Mouse (Mus musculus): ENCODE results near the gene Aatf. TPM values are rescaled to one million over a fixed set of nuclear protein-coding genes. Genes with fewer than 3 reads are reported as not detected.

The Aatf gene
- polyA plus RNA-seq, 1 experiment from 2014 or later, result 47.0 TPM

GRCm38 (mm10) chr11:84526976-84527860 lies 13.9 kb upstream of the Aatf start:
- no peak overlapping the region for H3K27ac ChIP-seq
- H3K9me3 ChIP-seq, result no peaks in the 10 kb centered on the region
- no peak overlapping the region for H3K4me3 ChIP-seq
- no peaks in the 10 kb centered on the region for H3K36me3 ChIP-seq
- no peak overlapping the region for H3K4me2 ChIP-seq
- WGBS, result 5% methylated on average over 29 of the region's 29 CpGs
- H3K27me3 ChIP-seq, result peaks cover 100% of the 10 kb centered on the region
- peaks cover 42% of the 10 kb centered on the region for H3K4me1 ChIP-seq
- no peak for ATAC-seq (ENCODE audit: borderline replicate concordance, extremely low read depth, low FRiP score, low TSS enrichment)
- no peak overlapping the region for H3K9ac ChIP-seq

GRCm38 (mm10) chr11:84526451-84526850 lies 13.1 kb upstream of the Aatf start:
- Histone ChIP-seq H3K4me3 (peak overlapping the region; percentile 43; the same call in 1 of the 2 replicates), H3K9ac (no peak overlapping the region), H3K4me1 (peaks cover 45% of the 10 kb centered on the region), H3K36me3 (no peaks in the 10 kb centered on the region), H3K27ac (no peak overlapping the region), H3K9me3 (no peaks in the 10 kb centered on the region), H3K4me2 (peak overlapping the region; percentile 83), H3K27me3 (peaks cover 100% of the 10 kb centered on the region)
- 2% methylated on average over 10 of the region's 10 CpGs for WGBS
- no peak for ATAC-seq (ENCODE audit: borderline replicate concordance, extremely low read depth, low FRiP score, low TSS enrichment)

- H3K9ac ChIP-seq, result no peak within 1 kb of the TSS
- WGBS, result under 1% methylated on average over 64 of the region's 64 CpGs
These were observed 12.3 kb upstream of the Aatf start, which contains the start of gene Lhx1 for GRCm38 (mm10) chr11:84525421-84526274. Lhx1 (minus strand) TSS chr11:84525535.

GRCm38 (mm10) chr11:84524511-84525270 lies 11.4 kb upstream of the Aatf start:
- H3K27ac ChIP-seq, result no peak overlapping the region
- peak overlapping the region; percentile 83 for H3K4me2 ChIP-seq
- no peaks in the 10 kb centered on the region for H3K9me3 ChIP-seq
- peak; percentile 56; the same call in 1 of the 2 replicates for ATAC-seq (ENCODE audit: borderline replicate concordance, extremely low read depth, low FRiP score, low TSS enrichment)
- under 1% methylated on average over 48 of the region's 48 CpGs for WGBS
- peaks cover 100% of the 10 kb centered on the region for H3K27me3 ChIP-seq
- H3K36me3 ChIP-seq, result no peaks in the 10 kb centered on the region
- no peak overlapping the region for H3K9ac ChIP-seq
- peak overlapping the region; percentile 43 for H3K4me3 ChIP-seq
- peaks cover 42% of the 10 kb centered on the region for H3K4me1 ChIP-seq

More at GRCm38 (mm10) chr11:84525421-84526274, 12.3 kb upstream of the Aatf start, which contains the start of gene Lhx1:
- Histone ChIP-seq H3K9me3 (no peaks in the 10 kb centered on the region), H3K27me3 (peaks cover 100% of the 10 kb centered on the region), H3K4me1 (peaks cover 45% of the 10 kb centered on the region), H3K4me3 (peak within 1 kb of the TSS; percentile 43), H3K27ac (no peak within 1 kb of the TSS), H3K36me3 (no peaks in the 10 kb centered on the region), H3K4me2 (peak within 1 kb of the TSS; percentile 83)
- peak; percentile 41; the same call in 1 of the 2 replicates for ATAC-seq (ENCODE audit: borderline replicate concordance, extremely low read depth, low FRiP score, low TSS enrichment)

GRCm38 (mm10) chr11:84523841-84524510 lies 10.7 kb upstream of the Aatf start:
- H3K4me1 ChIP-seq, result peaks cover 40% of the 10 kb centered on the region
- WGBS, result 1% methylated on average over 35 of the region's 35 CpGs
- no peak overlapping the region for H3K9ac ChIP-seq
- no peak overlapping the region; the same call in 1 of the 2 replicates for H3K4me2 ChIP-seq
- peaks cover 100% of the 10 kb centered on the region for H3K27me3 ChIP-seq
- no peak for ATAC-seq (ENCODE audit: borderline replicate concordance, extremely low read depth, low FRiP score, low TSS enrichment)
- no peak overlapping the region for H3K4me3 ChIP-seq
- no peaks in the 10 kb centered on the region for H3K9me3 ChIP-seq
- no peak overlapping the region for H3K27ac ChIP-seq
- H3K36me3 ChIP-seq, result no peaks in the 10 kb centered on the region

- Histone ChIP-seq H3K27ac (no peak overlapping the region), H3K4me3 (no peak overlapping the region), H3K27me3 (peaks cover 100% of the 10 kb centered on the region), H3K36me3 (no peaks in the 10 kb centered on the region), H3K4me2 (peak overlapping the region; percentile 52; the same call in 1 of the 2 replicates), H3K9me3 (no peaks in the 10 kb centered on the region), H3K9ac (no peak overlapping the region), H3K4me1 (peaks cover 40% of the 10 kb centered on the region)
- no peak for ATAC-seq (ENCODE audit: borderline replicate concordance, extremely low read depth, low FRiP score, low TSS enrichment)
- 2% methylated on average over 16 of the region's 16 CpGs for WGBS
These were observed 10.1 kb upstream of the Aatf start for GRCm38 (mm10) chr11:84523321-84523831.

GRCm38 (mm10) chr11:84522577-84523320 lies 9.4 kb upstream of the Aatf start:
- peak; percentile 30; the same call in 1 of the 2 replicates for ATAC-seq (ENCODE audit: borderline replicate concordance, extremely low read depth, low FRiP score, low TSS enrichment)
- no peak overlapping the region for H3K27ac ChIP-seq
- no peaks in the 10 kb centered on the region for H3K36me3 ChIP-seq
- H3K9me3 ChIP-seq, result no peaks in the 10 kb centered on the region
- peaks cover 97% of the 10 kb centered on the region for H3K27me3 ChIP-seq
- peak overlapping the region; percentile 25 for H3K4me3 ChIP-seq
- peak overlapping the region; percentile 52 for H3K4me2 ChIP-seq
- under 1% methylated on average over 40 of the region's 40 CpGs for WGBS
- H3K9ac ChIP-seq, result no peak overlapping the region
- peaks cover 40% of the 10 kb centered on the region for H3K4me1 ChIP-seq

- Histone ChIP-seq H3K9ac (no peak overlapping the region), H3K9me3 (no peaks in the 10 kb centered on the region), H3K4me1 (peaks cover 40% of the 10 kb centered on the region), H3K4me3 (no peak overlapping the region; the same call in 1 of the 2 replicates), H3K27me3 (peaks cover 96% of the 10 kb centered on the region), H3K4me2 (no peak overlapping the region), H3K36me3 (no peaks in the 10 kb centered on the region), H3K27ac (no peak overlapping the region)
- WGBS, result 22% methylated on average over 24 of the region's 24 CpGs
- no peak for ATAC-seq (ENCODE audit: borderline replicate concordance, extremely low read depth, low FRiP score, low TSS enrichment)
These were observed 8.5 kb upstream of the Aatf start for GRCm38 (mm10) chr11:84521751-84522299.

- Histone ChIP-seq H3K27ac (no peak overlapping the region), H3K4me3 (no peak overlapping the region)
These were observed 7.7 kb upstream of the Aatf start for GRCm38 (mm10) chr11:84521071-84521390.

More at GRCm38 (mm10) chr11:84521071-84521390, 7.7 kb upstream of the Aatf start:
- H3K9ac ChIP-seq, result no peak overlapping the region
- ATAC-seq (ENCODE audit: borderline replicate concordance, extremely low read depth, low FRiP score, low TSS enrichment), result no peak
- peaks cover 38% of the 10 kb centered on the region for H3K4me1 ChIP-seq
- H3K36me3 ChIP-seq, result no peaks in the 10 kb centered on the region
- H3K27me3 ChIP-seq, result peaks cover 96% of the 10 kb centered on the region
- H3K4me2 ChIP-seq, result no peak overlapping the region
- WGBS, result 56% methylated on average over 3 of the region's 3 CpGs
- no peaks in the 10 kb centered on the region for H3K9me3 ChIP-seq

Data from lung, embryonic 15.5 days (tissue).